Mouse (Mus musculus): ENCODE measurements around the gene Tshz2.

The Tshz2 gene

GRCm38 (mm10) chr2:170120139-170121027 is 487.6 kb downstream of the Tshz2 start:
- DNase-seq = no peak
